Mouse (Mus musculus) kidney, adult 2 months (tissue): ENCODE data around the gene Acvrl1. TPM values are rescaled to one million over a fixed set of nuclear protein-coding genes. Genes with fewer than 3 reads are reported as not detected.

Source experiments
- DNase-seq: peaks from one replicate; pipeline ENCODE4 v3.0.0; 2021
- H3K27ac ChIP-seq: fragments of 200-500 bp; 2 replicates; pipeline ENCODE4 v1.5.1; 2012; ENCODE audit warnings: low read depth, low read length, control low read depth, inconsistent platforms; ENCODE audit not compliant: insufficient read depth
- H3K27me3 ChIP-seq: fragments of 200-500 bp; replicated peaks from 2 replicates; pipeline ENCODE4 v1.6.1; 2012; ENCODE audit warnings: mild to moderate bottlenecking, moderate library complexity, low read length, inconsistent platforms; ENCODE audit not compliant: control insufficient read depth, insufficient read depth
- H3K36me3 ChIP-seq: fragments of 200-500 bp; 2 replicates; pipeline ENCODE4 v1.6.1; 2012; ENCODE audit warnings: mild to moderate bottlenecking, moderate library complexity, low read length, inconsistent platforms; ENCODE audit not compliant: control insufficient read depth, insufficient read depth
- H3K4me1 ChIP-seq: fragments of 200-500 bp; 2 replicates; pipeline ENCODE4 v1.6.1; 2011; ENCODE audit warnings: low read length; ENCODE audit not compliant: control insufficient read depth, insufficient read depth
- H3K4me3 ChIP-seq: fragments of 200-500 bp; 2 replicates; pipeline ENCODE4 v1.5.1; 2011; ENCODE audit warnings: mild to moderate bottlenecking, low read depth, low read length, control low read depth; ENCODE audit not compliant: insufficient read depth
- CTCF ChIP-seq: fragments of 200-500 bp; conservative IDR thresholded peaks from 2 replicates; pipeline ENCODE4 v1.5.1; 2011; ENCODE audit warnings: low read depth, mild to moderate bottlenecking, control low read depth, low read length, moderate library complexity, mixed read lengths; ENCODE audit not compliant: insufficient read depth, insufficient read length
- POLR2A ChIP-seq: fragments of 200-500 bp; IDR thresholded peaks from one replicate; pipeline ENCODE4 v1.6.1; 2011; ENCODE audit warnings: low read depth, low read length, control low read depth
- WGBS: fragments of 180-500 bp; shearing (Covaris S2); methylation state at CpG from one replicate; pipeline ENCODE4 v1.1.7; 2018; 5-methylcytosine and 5-hydroxymethylcytosine counted together
- polyA plus RNA-seq: library from polyadenylated mRNA; depleted of rRNA; stranded (reverse); fragments of >200 nt; gene quantifications from 2 replicates; pipeline ENCODE4 v1.2.3, GENCODE M21; 2012

Acvrl1 gene
- polyA plus RNA-seq, 1 experiment = 34.1 TPM

GRCm38 (mm10) chr15:101142672-101143071, 14.3 kb downstream of the Acvrl1 start:
- TF ChIP-seq POLR2A = no peak
- no peak for TF ChIP-seq CTCF
- WGBS = 81% methylated on average over 8 of the region's 8 CpGs
- Histone ChIP-seq H3K27ac (no peak overlapping the region), H3K27me3 (no peaks in the 10 kb centered on the region), H3K4me1 (peaks cover 33% of the 10 kb centered on the region), H3K36me3 (no peaks in the 10 kb centered on the region), H3K4me3 (no peak overlapping the region)
- DNase-seq = no peak

GRCm38 (mm10) chr15:101143494-101143893, 15.2 kb downstream of the Acvrl1 start:
- TF ChIP-seq POLR2A = no peak
- no peak for TF ChIP-seq CTCF
- peak; percentile 75 for DNase-seq
- peak overlapping the region; percentile 95; the same call in 1 of the 2 replicates for H3K27ac ChIP-seq
- H3K27me3 ChIP-seq = no peaks in the 10 kb centered on the region
- peaks cover 33% of the 10 kb centered on the region for H3K4me1 ChIP-seq
- no peaks in the 10 kb centered on the region for H3K36me3 ChIP-seq
- H3K4me3 ChIP-seq = no peak overlapping the region
- WGBS = 35% methylated on average over 8 of the region's 8 CpGs

- no peaks in the 10 kb centered on the region for H3K36me3 ChIP-seq
- H3K27ac ChIP-seq = peak overlapping the region; percentile 95
- no peak overlapping the region for H3K4me3 ChIP-seq
- DNase-seq = peak; percentile 49
- H3K27me3 ChIP-seq = no peaks in the 10 kb centered on the region
- peaks cover 33% of the 10 kb centered on the region for H3K4me1 ChIP-seq
- TF ChIP-seq CTCF (no peak), POLR2A (no peak)
- 68% methylated on average over 5 of the region's 5 CpGs for WGBS
These were observed 15.9 kb downstream of the Acvrl1 start for GRCm38 (mm10) chr15:101144176-101144575.

GRCm38 (mm10) chr15:101144779-101145178, 16.5 kb downstream of the Acvrl1 start:
- Histone ChIP-seq H3K27ac (peak overlapping the region; percentile 95), H3K4me1 (peaks cover 33% of the 10 kb centered on the region), H3K27me3 (no peaks in the 10 kb centered on the region), H3K4me3 (peak overlapping the region; percentile 14; the same call in 1 of the 2 replicates), H3K36me3 (no peaks in the 10 kb centered on the region)
- 31% methylated on average over 8 of the region's 8 CpGs for WGBS
- peak; percentile 90 for DNase-seq
- TF ChIP-seq CTCF (no peak), POLR2A (no peak)

GRCm38 (mm10) chr15:101145424-101146099, 17.2 kb downstream of the Acvrl1 start:
- Histone ChIP-seq H3K27ac (peak overlapping the region; percentile 95), H3K36me3 (no peaks in the 10 kb centered on the region), H3K27me3 (no peaks in the 10 kb centered on the region), H3K4me1 (peaks cover 27% of the 10 kb centered on the region), H3K4me3 (peak overlapping the region; percentile 9; the same call in 1 of the 2 replicates)
- TF ChIP-seq CTCF (peak; percentile 99), POLR2A (peak; percentile 76)
- peak; percentile 98 for DNase-seq
- WGBS = 7% methylated on average over 19 of the region's 19 CpGs

GRCm38 (mm10) chr15:101146100-101146965, 18.0 kb downstream of the Acvrl1 start:
- DNase-seq = no peak
- H3K27ac ChIP-seq = peak overlapping the region; percentile 8; the same call in 1 of the 2 replicates
- H3K36me3 ChIP-seq = no peaks in the 10 kb centered on the region
- H3K4me3 ChIP-seq = no peak overlapping the region
- TF ChIP-seq CTCF (no peak), POLR2A (no peak)
- peaks cover 23% of the 10 kb centered on the region for H3K4me1 ChIP-seq
- no peaks in the 10 kb centered on the region for H3K27me3 ChIP-seq
- 54% methylated on average over 15 of the region's 15 CpGs for WGBS

- H3K27me3 ChIP-seq = no peaks in the 10 kb centered on the region
- H3K4me1 ChIP-seq = peaks cover 23% of the 10 kb centered on the region
- H3K4me3 ChIP-seq = no peak overlapping the region
- no peak for TF ChIP-seq POLR2A
- no peak for TF ChIP-seq CTCF
- H3K36me3 ChIP-seq = no peaks in the 10 kb centered on the region
- 72% methylated on average over 16 of the region's 16 CpGs for WGBS
- peak overlapping the region; percentile 2; the same call in 1 of the 2 replicates for H3K27ac ChIP-seq
- no peak for DNase-seq
These were observed 19.0 kb downstream of the Acvrl1 start for GRCm38 (mm10) chr15:101147115-101147909.
